Mouse (Mus musculus) frontal cortex, postnatal 14 days (tissue): ENCODE data around the gene Trp53.
"Not testable (repeated sequence)": the region's sequence is repeated elsewhere in the genome, so short reads cannot be mapped to it uniquely, and the experiment has no call there.

ENCODE experiments used
- DNase-seq, 2 experiments: peaks; one replicate each; pipeline ENCODE4 v3.0.0; 2022; ENCODE audit warnings: low spot score in 2 of 2

Gene Trp53

GRCm38 (mm10) chr11:69580091-69580514 is at the start of gene Trp53, which contains the start of gene Wrap53:
TSS of gene Trp53 (plus strand) at chr11:69580359.
TSS of gene Wrap53 (minus strand) at chr11:69580255.
- DNase-seq, result peak; percentile 84 to 87

GRCm38 (mm10) chr11:69530755-69531154 is 49.4 kb upstream of the Trp53 start:
- not testable (repeated sequence) for DNase-seq

DNA sequence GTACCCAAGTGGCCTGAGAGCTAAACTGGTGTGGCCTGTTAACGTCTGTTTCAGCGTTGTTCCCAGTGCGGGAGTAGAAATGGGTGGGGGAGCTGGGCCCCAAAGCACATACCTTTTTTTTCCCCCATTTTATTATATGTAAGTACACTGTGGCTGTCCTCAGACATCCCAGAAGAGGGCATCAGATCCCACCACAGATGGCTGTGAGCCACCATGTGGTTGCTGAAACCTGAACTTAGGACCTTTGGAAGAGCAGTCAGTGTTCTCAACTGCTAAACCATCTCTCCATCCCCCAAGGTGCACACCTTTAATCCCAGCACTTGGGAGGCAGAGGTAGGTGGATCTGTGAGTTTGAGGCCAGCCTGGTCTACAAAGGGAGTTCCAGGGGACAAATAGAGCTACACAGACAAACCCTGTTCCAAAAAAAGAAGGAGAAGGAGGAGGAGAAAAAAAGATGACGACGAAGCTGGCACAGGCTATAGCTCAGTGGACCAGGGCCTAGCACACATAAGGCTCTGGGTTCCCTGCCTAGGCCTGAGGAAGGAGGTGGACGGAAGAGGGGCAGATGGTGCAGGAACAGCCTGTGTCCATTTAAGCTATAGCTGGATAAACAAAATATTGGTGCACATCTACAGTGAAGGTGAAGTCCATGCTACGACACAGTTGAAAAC is 47.5 kb upstream of the Trp53 start:
- no peak for DNase-seq

DNA sequence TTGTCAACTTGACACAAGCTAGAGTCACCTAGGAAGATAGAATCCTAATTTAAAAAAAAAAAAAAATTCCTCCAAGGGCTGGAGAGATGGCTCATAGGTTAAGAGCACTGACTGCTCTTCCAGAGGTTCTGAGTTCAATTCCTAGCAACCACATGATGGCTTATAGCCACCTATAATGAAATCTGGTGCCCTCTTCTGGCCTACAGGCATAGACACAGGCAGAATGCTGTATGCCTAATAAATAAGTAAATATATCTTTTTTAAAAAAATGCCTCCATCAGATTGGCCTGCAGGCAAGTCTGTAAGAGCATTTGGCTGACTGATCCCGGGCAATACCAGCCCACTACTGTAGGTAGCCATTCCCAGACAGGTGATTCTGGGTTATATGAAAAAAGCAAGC is 45.2 kb upstream of the Trp53 start:
- DNase-seq, result no peak

- no peak for DNase-seq
These were observed 39.5 kb upstream of the Trp53 start for GRCm38 (mm10) chr11:69540700-69541099.

DNA sequence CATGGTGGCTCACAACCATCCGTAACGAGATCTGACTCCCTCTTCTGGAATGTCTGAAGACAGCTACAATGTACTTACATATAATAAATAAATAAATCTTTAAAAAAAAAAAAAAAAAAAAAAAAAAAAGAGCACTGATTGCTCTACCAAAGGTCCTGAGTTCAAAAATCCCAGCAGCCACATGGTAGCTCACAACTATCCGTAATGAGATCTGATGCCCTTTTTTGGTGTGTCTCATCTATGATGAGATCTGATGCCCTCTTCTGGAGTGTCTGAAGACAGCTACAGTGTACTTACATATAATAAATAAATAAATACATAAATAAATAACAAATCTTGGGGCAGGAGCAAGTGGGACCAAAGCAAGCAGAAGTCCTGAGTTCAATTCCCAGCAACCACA is 38.4 kb upstream of the Trp53 start:
- not testable (repeated sequence) for DNase-seq

DNA sequence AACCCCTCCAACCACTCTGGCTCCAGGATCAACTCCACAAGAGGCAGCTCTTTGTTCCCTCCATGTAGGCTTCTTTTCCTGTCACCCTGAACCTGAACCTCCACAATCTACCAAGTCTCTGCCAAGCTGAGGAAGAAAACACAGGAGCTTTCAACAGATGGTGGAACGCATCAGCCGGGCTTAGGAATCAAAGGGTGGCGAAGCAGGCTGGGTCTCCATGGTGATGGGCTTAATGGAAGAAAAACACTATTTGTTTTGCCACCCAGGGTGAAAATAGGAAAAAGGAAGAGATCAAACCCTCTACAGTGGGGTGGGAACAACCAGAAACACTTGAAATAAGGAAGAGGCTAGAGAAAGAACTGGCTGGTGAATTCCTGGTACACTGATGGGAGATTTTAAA is 36.6 kb upstream of the Trp53 start:
- no peak for DNase-seq

DNA sequence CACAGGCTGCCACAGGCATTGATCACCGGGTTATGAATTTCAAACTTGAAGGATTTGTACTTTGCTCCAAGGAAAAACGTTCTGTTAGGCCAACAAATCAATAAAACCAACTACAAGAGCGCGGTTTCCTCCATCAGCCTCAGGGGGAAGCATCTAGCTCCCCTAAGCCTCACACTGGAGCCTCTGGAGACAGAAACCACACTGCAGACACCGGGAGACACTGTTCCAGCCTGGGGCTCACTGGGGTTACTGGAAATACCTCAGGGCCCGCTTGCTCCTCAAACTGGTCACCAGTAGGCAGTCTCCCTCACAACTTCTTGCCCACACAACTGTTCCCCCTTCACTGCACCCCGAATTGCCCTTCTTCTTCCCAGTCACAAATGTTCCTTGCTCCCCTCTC is 34.2 kb upstream of the Trp53 start:
- no peak for DNase-seq

DNA sequence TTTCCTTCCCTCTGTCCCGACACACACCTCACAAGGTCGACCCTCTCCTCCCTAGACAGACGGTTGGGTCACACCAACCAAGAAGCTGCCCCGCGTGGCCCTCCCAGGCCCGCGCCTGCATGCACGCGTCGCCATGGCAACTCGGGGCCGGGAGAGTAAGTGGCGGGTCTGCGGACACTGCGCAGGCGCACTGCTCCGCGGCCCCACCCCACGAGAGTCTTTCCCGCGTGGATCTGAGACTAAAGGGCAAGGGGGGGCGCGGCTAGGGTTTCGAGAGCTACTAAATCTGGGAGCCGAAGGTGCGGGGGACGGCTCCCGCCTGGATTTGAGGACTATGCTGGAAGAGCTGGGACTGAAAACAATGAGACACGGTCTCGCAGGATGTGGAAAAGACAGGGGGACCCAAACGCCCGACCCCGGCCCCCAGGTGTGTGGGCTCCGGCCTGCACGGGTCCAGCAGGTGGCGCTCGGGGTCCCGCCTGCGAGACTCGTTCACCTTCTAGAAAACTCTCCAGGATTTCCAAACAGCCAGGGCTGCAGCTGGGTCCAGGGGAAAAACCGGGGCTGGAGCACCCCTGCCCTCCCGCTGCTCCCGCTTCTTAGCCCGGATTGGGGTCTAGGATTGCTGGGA is 33.6 kb upstream of the Trp53 start:
- peak; percentile 72 to 78 for DNase-seq

- no peak for DNase-seq
These were observed 33.1 kb upstream of the Trp53 start for GRCm38 (mm10) chr11:69547071-69547470.

GRCm38 (mm10) chr11:69549060-69549656 is 31.0 kb upstream of the Trp53 start, which contains the start of gene Dnah2:
TSS of gene Dnah2 (minus strand) at chr11:69549110.
- no peak for DNase-seq

GRCm38 (mm10) chr11:69551310-69551709 is 28.8 kb upstream of the Trp53 start:
- no peak for DNase-seq

DNA sequence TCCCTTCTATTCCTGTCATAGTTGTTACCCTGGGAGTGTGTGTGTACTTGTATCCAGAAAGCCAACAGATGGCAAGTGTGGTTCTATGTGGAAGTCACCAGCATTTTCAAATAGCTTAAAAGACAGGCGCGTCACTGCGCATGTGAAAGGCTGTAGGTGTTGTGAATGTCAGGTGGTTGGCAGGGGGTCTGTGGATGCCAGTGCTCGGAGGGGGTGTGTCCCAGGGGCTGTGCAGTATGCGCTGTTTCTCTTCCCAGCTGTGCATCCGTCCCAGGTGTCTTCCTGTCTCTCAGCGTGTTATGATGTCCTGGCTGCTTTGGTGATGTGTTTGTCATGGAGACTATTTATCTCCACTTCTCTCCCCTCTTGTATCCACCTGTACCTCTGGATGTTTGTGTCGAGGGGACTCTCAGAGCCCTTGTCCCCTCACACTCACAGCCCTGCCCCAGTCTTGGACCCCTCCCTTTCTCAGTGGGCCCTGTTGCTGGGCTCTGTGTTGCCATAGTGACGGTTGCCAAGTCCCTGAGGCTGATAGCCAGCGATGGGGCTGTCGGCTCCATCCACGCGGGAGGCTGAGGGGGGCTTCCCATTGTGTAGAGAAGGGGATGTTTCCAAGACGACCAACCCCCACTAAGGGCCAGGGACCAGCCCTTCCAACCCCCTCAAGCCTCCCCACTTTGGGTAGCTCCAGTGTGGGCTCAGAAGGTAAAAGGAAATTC is 27.4 kb upstream of the Trp53 start:
- peak; percentile 60 to 62 for DNase-seq

DNA sequence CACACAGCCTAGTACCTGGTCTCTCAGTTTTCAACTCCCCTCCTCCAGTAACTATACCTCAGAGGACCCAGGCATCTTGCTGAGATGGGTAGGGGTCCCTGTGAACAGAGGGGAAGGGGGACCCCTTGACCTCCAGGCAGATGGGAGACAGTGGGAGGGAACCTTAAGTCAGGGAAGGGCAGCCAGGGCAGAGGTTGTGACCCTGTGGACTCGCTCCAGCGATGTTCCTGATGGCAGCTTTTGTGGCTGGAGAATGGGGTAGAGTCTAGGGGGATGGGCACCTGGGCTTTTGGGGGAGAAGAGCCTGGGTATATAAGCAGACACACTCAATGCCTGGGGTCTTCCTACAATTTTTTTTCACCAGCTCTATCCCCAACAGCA is 26.8 kb upstream of the Trp53 start:
- DNase-seq, result no peak

DNA sequence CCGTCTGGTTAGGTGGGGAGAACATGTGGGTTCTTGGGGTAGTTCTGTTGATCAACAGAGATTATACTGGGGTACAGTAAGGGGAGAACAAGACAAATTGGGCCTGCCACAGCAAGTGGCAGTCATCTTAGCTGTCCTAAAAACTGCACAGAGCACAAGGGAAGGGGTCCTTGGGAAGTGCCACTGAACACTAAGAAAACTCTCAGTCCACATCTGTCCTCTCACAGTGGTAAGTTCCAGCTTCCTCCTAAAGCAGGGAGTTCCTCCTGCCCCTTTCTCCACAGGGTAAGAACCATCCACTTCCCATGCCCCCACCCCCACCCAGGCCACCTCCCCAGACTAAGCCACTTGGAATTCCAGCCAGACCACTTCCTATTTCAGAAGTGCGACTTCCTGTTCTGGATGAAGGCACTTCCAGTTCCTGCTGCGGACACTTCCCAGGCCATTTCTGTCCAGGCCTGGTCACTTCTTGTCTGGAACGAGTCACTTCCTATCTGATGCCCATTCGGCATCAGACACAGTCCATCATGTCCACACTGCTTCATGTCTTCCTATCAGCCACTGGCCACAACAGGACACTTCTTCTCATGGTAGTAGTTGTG is 25.5 kb upstream of the Trp53 start:
- DNase-seq, result no peak

DNA sequence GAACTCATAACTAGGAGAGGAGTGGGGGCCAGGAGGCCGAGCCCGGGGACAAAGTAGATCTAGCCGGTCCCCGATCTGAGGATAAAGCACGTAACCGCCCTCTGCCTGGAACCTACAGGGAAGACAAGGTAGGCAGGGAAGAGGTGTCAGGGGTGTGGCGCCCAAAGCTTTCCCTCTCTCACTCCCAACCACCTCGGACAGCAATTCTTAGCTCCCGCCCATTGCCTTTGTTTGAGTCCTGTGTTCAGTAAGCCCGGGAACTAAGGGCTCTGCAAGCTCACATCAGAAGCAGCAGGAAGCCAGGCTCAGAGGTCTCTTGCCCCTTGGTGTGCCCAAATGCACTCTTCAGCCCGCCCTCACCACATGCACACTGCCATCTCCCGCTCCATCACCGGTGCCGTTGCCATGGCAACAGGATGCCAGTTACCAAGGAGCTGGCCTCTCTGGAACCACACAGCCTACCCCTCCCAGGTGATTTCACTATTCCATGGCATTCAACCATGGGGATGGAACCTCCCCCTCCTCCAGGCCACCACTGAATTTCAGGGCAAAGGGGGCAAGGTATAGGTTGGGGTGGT is 22.7 kb upstream of the Trp53 start:
- no peak for DNase-seq

DNA sequence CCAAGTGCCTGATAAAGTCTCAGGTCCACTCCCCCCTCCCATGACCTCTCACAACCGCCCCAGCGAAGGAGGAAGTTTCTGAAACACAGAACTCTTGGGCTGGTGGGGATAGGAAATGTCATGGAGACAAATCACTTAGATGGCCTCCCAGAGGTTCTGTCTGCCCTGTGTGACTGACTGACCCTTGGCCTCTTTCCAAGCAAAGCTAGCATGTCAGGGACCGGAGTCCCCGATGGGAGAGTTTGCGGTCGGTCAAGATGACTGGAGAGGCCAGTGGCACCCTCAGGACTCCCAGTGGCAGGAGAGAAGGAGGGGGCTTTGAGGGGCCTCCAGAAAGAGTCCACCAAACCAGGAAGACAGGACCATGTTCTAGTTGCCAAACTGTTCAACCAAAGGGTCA is 21.4 kb upstream of the Trp53 start:
- no peak for DNase-seq

DNA sequence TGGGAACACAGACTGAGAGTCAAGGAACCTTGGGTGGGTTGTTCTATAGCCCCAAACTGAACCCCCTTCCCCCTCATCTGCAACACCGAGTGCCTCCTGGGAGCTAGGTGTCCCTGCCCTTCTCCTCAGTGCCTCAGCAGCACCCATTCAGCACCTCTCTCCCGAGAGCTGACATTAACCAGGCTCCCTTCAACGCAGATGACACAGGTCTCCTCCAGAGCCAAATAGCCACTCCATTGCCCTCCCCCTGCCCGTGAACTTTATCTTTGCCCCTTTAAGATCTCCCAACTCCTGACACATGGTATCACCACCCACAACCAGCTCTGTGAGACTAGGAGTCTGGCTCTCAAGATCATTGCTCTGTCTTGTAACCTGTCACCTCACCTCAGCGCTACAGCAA is 21.0 kb upstream of the Trp53 start:
- DNase-seq, result no peak

GRCm38 (mm10) chr11:69559851-69560765 is 20.1 kb upstream of the Trp53 start, which contains the start of gene Efnb3:
TSS of gene Efnb3 (minus strand) at chr11:69560205.
- no peak for DNase-seq
